Mouse (Mus musculus) R1 (cell line): ENCODE data around the gene Herc6.

Experiments
- DNase-seq: peaks from one replicate; pipeline ENCODE4 v3.0.0-alpha.2; 2018; ENCODE audit warnings: low read depth, low spot score

The Herc6 gene

DNA sequence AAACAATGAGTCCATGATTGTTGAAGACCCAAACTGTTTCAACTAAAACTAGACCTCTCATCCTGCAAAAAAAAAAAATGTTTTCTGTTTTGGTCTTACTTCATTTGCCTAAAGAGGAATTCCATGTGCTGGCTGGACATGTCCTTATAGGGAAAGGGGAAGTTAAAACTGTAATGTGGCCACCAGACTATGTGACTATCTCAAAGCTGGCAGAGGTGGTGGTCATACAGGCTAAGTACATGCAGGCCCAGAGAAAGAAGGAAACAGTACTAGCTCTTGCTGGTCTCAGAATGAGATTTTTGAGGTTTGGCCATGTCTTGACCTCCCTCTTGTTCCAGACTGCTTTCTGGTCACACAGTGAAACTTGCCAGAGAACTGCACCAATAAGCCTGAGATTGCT, 9.2 kb upstream of the Herc6 start:
- DNase-seq, result no peak

DNA sequence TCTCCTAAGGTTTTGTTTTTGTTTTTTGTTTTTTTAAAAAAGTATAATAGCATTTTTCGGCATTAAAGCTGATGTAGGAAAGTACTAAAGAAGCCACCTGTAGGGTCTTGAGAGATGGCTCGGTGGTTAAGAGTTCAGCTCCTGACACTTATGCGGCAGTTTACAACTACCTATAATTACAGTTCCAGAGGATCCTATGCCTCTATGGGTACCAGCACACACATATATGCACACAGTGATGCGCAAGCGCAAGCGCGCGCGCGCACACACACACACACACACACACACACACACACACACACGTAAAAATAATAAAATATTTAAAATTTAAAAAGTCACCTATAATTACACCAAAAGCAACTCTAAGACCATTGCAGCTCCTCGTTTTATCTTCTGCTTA, 795 bp downstream of the Herc6 start:
- no peak for DNase-seq

DNA sequence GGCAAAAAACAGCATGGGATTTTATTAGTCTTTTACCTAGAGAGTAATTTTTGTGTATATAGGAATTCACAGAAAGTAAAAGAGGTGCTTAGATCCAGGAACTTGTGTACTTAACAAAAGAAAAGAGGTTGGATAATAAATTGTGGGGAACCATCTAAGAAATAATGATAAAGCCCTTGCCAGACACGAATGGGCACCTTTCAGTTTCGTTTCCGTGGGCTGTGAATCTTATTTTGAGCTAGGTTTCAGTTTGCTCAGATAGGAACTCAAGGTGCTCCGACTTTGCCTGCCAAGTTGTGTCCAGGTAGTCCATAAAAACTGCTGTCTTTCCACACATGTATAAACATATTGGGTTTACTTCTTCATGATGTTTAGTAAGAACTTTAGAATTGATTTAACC, 1.6 kb downstream of the Herc6 start:
- DNase-seq, result no peak

DNA sequence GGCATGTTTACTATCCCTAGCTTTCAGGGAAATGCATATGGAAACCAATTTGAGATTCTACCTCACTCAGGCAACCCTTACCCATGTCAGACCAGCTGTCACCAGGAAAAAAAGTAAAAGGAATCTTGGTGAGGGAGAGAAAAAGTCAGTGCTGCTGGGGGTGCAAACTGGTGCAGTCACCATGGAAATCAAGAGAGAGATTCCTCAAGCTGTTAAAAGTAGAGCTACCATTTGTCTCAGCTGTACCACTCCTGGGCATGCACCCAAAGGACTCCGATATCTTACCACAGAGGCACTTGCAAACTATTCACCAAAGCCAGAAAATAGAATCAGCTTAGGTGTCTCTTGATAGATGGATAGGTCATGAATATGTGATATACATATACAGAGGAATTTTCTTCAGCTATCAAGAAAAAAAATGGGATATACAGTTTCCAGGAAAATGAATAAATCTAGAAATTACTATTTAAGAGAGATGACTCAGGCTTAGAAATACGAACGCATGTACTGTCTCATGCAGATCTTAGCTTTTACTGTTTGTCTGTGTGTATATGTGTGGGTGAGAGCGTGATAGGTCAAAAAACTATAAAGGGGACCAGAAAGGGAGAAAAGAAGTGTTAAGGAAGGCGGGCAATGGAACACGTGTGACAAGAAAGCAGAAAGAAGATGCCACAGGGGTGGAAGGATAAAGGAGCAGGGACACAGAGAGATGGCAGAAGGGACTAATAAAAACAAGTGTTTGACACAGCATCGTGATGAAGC, 24.9 kb downstream of the Herc6 start:
- DNase-seq, result no peak

DNA sequence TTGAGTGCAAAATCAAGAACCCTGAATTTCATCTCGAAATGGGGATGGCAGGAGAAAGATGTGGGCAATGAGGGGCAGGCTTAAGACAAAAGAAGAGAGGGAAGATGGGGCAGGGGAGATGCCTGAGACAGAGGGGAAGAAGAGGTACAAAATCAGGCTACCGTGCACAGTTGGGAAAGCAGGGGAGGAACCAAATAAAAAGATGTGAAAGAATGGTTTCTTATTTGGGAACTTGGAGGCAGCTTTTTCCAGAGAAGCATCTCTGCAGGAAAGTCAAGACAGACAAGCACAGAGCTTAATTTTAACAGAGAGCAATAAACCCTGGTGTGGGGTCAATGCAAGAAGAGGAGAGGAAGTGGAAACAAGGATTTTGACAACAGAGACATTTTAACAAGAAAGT, 27.2 kb downstream of the Herc6 start:
- no peak for DNase-seq

DNA sequence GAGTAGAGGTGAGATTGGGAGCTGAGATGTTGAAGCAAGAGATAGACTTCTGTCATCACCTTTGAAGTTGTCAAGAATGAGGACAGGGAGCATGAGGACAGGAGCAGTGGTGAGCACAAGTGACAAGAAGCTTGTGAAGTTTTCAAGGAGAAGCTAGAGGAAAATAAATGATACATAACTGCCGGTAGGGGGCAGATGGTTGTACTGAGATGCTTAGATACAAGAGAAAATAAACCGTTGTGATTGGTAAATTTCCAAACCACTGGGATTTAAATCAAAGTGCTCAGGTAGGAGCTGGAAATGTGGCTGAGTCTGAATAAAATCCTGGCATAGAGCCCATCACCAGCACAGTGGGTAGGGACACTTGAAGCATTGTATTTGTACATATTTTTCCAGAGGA, 28.8 kb downstream of the Herc6 start:
- DNase-seq, result peak; percentile 55

DNA sequence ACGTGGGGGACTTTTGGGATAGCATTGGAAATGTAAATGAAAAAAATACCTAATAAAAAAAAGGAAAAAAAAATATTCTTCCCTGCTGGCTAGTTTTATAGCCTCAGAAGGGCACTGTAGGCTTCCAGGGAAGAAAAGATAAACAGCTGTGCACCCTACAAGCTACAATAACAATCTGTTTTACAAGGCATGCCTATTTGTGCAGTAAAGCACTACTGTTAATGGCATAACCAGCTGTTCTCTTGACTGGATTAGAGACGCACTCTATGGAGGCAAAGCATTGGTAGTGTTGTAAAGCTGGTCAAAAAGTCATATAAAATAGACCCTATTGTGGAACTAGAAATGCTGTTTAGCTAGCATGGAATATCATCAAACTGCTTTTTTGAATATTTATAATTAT, 35.0 kb downstream of the Herc6 start:
- no peak for DNase-seq

DNA sequence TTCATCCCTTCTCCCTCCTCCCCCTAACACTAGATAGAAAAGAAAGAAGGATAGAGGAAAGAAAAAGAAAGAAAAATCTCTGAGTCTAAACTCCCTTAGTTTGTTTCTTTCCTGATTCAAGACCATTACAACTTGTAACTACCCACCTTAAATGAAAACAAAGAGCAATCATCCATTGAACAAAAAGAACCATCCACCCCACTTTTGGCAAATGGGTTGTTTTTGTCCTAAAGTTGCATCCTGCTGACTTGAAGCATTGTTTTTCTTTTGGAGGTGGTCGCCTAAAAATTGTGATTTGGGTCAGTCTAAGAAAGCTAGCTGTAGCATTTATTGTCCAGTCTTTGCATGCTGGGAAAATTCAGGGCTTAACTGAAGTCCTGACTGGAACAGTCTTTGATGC, 58.7 kb downstream of the Herc6 start:
- peak; percentile 19 for DNase-seq

DNA sequence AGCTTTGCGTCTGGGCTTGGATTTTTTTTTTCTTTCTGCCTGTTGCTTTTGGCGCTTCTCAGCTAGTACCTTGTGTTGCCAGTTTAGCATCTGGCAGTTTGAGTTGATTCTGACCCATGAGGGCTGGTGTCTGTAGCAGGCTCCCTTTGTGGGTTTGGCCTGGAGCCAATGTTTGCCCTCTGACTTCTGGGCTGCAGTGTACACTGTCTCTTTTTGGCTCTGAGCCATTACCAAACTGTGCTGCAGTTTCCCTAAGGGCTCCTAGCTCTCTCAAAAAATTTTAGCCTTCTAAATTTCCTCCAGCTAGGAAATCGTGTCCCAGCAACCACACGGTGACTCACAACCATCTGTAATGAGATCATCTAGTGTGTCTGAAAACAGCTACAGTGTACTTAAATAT, 61.0 kb downstream of the Herc6 start:
- DNase-seq, result no peak

DNA sequence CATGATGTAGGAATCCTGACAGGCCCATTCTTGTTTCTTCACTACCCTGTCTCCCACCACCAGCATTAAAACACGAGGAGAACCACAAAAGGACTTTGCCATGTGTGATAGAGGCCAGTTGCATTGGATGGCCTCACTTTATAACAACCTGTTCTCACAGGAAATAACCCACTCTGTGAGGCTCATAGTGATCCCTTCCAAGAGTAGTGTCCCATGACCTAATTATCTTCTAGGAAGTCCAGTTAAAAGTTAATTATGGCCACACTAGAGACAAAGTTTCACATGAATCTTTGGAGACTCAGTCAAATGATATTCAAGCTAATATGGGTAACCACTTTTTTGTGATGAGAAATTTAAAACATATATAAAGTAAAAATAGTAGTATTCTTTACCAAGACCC, 66.5 kb downstream of the Herc6 start:
- no peak for DNase-seq

DNA sequence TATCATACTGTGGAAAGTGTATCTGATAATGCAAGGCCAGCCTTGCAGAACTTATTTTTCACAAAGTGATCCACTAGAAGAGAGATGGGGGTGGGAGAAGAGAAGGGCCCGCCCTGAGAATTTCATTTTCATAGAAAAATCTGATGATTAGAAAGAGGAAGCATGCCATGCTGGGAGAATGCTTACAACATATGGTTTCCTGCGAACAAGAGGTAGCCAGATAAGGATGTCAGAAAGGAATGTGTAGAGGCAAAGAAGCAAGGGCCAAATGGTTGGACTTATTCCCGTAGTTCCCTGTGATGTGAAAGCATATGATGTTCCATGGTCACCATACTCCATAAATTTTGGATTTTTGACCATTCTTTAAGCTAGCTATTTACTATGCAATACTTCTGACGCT, 80.5 kb downstream of the Herc6 start:
- DNase-seq, result no peak

DNA sequence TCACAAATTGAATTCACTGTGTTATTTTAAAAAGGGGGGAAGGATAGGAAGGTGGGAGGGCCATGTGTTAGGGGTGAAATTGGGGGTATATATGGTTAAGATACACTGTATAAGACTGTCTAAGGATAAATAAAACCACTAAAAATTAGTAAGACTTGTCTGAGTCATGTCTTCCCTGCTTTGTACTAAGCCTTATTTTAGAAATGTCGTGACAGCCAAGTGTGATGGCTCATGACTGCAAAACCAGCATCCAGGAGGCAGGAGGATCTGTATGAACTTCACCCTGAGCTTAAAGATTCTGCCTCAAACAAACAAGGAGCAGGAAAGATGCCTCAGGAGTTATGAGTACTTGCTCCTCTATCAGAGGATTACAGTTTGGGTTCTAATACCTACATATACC, 103.4 kb downstream of the Herc6 start:
- no peak for DNase-seq

DNA sequence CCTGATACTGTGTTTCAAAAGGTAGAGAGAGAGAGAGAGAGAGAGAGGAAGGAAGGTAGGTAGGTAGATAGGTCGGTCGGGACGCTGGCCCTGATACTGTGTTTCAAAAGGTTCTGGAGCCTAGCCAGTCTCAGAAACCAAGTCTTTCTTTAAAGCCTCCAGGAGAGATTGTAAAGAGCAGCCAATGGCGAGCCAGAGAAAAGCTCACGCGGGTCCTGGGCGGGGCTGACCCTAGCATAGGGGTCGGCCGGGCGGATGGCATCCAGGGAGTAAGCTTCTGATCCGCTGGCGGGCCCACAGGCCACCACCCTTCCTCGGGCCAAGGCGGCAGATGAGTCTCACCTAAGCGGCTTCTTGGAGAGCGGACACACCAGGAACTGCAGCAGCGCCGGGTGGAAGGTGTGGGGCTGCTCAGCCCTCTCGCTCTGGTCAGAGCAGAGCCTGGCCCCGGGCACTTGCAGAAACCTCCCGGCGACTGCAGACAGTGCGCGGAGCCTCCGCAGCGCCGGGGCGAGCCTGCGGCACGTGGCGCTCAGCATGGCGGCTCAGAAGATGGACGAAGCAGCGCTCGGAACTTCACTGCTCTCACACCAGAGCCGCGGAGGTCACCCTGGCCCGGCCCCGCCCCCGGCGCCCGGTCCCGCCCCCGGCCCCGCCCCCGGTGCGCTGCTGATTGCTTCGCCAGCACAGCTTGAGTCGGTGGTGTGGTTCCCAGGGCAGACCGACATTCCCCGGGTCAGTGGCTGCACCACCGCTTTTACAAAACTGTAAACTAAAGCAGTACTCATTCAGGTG, 110.9 kb downstream of the Herc6 start, which contains the start of gene Pyurf:
Pyurf (minus strand) TSS at position 612 of the 795 bp plus-strand sequence.
- DNase-seq, result peak; percentile 89

DNA sequence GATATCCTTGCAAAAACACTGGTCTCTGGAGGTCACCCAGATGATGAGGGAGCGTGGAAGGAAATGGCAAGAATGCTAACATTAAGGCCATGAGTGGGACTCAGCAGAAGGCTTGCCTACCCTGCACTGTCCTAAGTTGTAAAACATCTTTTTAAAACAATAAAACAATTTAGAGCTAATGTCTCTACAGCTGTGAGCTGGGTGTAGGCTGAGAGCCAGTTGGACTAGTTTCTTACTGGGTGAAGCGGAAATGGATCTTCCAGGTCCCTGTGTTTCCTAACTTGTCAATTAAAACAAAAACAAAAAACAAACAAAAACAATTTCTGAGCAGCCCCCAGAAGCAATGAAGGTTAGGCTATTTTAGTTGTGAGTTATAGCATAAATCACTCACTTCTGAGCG, 112.3 kb downstream of the Herc6 start:
- no peak for DNase-seq

DNA sequence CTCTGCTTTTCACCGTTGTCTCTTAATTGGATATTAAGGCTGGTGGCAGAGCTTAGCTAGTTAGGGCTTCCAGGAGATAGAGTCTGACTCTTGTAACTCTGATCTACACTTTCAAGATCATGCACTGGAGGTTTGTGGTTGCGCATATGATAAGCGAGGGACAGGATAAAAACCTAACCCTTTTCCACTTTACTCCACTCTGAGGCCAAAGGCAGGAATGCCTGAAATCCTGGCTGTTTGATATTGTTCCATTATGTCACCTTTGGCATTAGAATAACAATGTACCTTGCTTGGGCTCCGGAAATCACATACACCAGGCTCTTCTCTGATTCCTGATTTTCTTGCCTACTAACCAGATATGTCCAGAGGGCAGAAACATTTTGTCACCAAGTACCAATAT, 120.9 kb downstream of the Herc6 start:
- peak; percentile 23 for DNase-seq

DNA sequence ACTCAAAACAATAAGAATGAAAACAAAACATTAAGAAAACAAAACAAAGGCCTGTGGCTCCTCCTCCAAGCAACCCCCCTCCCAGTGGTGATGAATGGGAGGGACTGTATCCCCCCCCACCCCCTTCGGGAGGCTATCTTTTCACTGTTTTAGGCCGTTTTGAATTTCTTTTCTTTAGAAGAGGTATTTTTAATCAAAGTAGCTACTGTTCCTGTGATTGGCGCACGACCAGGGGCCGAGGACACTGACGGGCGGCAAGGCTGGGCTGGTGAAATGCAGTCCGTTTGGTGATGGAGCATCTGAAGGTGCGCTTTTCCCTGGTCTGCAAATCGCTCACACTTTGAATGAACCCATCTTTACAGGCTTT, 121.6 kb downstream of the Herc6 start, which contains the start of gene Lancl2:
Lancl2 (plus strand) TSS at position 165 of the 367 bp plus-strand sequence.
- no peak for DNase-seq

DNA sequence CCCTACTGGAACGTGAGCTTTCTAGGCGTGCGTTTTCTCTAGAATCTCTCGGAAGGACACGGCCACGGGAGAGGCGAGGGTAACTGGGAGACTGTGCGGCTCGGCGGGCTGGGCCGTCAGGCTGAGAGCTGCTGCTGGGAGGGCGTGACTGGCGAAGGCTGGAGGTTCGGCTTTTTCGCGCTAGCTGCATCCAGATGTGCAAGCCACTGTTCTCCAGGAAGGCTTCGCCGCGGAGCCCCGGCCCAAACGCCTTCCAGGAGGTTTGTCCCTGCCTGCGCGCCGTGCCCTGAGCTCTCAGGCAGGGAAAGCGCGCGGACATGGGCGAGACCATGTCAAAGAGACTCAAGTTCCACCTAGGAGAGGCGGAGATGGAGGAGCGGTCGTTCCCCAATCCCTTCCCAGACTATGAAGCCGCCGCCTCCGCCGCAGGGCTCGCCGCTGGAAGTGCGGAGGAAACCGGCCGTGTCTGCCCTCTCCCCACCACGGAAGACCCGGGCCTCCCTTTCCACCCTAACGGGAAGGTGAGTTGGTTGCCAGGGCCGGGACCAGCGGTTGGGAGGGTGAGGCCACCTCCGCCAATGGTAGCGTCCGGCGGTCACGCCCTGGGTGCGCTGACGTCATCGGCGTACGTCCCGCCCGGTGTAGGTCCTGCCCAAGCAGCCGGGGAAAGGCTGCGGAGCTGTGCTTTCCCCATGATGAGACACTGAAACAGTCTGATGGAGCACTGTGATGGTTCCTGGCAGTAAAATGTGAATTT, 122.1 kb downstream of the Herc6 start:
- DNase-seq, result peak; percentile 92

DNA sequence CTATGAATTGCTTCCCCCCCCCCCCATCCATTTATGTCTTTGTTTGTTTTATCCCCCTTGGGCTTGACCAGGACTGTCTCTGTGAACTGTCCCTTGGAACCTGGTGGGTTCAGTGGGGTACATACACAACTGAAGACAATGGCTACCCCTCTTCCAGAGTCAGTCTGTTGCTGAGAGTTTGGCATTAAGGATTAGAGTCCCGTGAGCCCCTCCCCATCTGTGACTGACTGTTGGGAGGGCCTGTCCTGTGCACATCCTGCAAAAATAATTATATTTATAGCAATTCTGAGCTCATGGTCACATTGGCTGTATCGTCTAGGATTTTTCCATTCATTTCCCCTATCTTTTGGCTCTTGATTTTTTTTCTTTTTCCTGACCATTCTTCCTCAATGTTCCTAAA, 122.9 kb downstream of the Herc6 start:
- no peak for DNase-seq

DNA sequence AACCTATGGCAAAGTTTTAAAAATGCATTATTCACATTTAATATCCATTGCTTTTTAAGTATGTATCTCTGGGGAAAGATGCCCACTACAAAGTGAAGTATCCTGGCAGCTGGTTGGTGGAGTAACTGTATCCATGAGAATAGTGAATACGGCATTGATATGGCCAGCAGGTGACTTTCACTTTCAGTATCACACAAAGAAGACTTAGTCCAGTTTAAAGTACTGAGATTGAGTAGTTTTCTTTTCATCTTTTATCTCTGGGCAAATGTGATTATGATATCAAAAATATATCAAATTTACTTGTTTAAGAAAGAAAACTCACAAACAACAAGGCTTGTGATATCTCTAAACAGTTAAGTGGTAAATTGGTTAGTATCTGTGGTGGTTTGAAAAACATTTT, 125.9 kb downstream of the Herc6 start:
- no peak for DNase-seq

DNA sequence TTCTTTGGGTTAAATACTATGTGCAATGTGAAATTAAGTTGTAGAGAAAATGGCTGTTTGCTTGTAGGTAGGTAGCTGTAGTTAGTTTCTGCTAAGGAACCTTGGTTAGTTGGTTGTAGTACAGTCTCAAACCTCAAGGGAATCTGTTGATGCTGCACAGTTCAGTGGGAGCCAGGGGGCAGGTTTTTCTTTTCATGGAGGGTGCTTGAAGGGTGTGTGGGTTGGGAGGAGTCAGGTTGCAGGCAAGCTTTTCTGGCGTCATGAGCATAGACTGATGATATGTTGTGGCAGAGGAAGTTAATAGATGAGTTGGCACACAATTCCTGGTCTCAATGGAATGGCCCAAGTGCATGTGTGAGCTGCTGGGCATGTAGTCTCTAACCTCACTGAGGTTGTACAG, 130.9 kb downstream of the Herc6 start:
- no peak for DNase-seq
